Mouse (Mus musculus): ENCODE measurements around the gene Rtn4rl2.
"Not testable (repeated sequence)": the region's sequence is repeated elsewhere in the genome, so short reads cannot be mapped to it uniquely, and the experiment has no call there.

Gene Rtn4rl2

DNA sequence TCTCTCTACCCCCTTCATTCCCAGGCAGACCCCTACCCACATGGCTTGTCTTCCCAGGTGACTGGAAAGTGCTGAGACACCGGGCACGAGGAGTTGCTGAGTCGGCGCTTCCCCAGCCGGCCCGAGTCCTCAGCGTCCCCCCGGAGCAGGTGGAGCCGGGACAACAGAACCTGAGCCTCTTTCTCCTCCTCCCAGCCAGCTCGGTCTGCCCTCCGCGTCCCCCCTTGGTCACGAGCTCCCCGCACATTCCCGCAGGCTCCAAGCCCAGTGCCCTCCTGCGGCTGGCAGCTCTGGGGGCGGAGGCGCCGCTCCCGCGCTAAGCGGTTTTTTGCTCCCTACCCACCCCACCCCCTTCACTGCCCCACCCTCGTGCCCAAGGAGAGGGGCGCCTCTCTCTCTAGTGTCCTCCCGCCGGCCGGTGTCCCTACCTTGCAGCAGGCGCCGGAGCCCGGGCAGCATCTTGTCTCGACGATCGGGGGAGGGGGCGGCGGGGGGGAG, at the start of gene Rtn4rl2:
Rtn4rl2 (minus strand) TSS at position 477 of the 498 bp plus-strand sequence.
- no peak for DNase-seq (ENCODE audit: low read depth in 2 of 2, low spot score in 2 of 2)

DNA sequence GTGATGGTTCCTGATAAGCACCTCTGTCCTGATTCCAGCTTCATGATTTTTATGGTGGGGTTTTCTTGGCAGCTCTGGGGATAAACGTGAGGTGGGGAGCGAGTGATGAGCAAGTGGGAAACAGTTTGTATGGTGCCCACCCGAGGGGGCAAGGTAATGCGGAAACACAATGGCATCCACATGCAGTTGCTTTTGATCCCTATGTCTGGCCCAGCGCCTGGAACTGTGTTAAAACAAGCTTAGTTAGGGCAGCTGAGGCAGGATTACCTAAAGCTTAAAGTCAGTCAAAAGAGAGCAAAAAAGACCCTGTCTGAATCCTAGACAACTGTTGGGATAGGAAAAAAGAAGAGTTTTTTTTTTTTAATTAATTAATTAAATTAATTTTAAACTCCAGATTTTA, 48.6 kb upstream of the Rtn4rl2 start:
- DNase-seq (ENCODE audit: low read depth in 2 of 2, low spot score in 2 of 2), result no peak

DNA sequence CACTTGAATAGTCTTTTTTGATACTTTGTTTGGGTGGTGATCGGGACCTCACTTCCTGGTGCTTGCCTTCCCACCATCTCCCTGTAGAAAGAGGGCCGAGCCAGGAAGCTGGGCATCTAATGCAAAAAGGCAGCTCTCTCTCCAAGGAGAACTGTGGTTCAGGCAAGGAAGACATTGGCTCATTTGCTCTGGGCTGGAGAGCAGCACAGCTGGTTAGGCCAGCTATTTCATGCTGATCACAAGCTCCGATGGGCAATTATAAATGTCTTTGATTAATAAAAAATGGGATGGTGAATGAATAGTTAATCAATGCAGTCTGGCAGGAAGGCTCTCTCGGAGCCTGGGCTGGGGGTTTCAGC, 48.1 kb upstream of the Rtn4rl2 start:
- DNase-seq (ENCODE audit: low read depth in 2 of 2, low spot score in 2 of 2), result no peak

- no peak for DNase-seq (ENCODE audit: low read depth in 2 of 2, low spot score in 2 of 2)
Measured at GRCm38 (mm10) chr2:84933992-84934648, 47.6 kb upstream of the Rtn4rl2 start.

GRCm38 (mm10) chr2:84930186-84930585, 43.7 kb upstream of the Rtn4rl2 start:
- DNase-seq (ENCODE audit: low read depth in 2 of 2, low spot score in 2 of 2), result no peak

DNA sequence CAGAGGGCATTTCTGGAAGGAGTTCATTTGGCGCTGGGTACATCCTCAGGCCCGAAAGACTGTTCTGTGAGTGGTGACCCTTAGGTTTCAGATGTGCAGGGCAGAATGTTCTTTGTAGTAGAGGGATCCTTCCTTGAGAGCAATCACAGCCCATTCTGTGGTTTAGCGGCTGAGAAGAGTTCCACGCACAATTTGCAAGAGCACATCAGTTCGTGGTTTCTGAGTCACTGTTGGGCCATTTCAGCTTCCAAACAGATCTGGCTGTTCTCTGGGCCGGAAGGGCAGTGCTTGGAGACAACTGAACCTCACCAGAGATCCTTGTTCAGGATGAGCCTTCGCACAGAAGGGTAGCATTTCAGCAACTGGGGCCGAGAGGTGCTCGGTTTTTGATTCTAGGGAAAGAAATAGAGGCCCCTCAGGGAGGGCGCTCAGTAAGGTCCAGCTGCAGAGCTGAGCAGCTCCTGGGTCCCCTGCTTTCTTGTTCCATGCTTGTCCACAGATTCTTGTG, 33.1 kb upstream of the Rtn4rl2 start:
- no peak for DNase-seq (ENCODE audit: low read depth in 2 of 2, low spot score in 2 of 2)

GRCm38 (mm10) chr2:84918188-84918587, 31.7 kb upstream of the Rtn4rl2 start:
- no peak for DNase-seq (ENCODE audit: low read depth in 2 of 2, low spot score in 2 of 2)

- no peak for DNase-seq (ENCODE audit: low read depth in 2 of 2, low spot score in 2 of 2)
Measured at GRCm38 (mm10) chr2:84916548-84917320, 30.2 kb upstream of the Rtn4rl2 start.

GRCm38 (mm10) chr2:84915330-84915729, 28.8 kb upstream of the Rtn4rl2 start:
- DNase-seq (ENCODE audit: low read depth in 2 of 2, low spot score in 2 of 2), result no peak

DNA sequence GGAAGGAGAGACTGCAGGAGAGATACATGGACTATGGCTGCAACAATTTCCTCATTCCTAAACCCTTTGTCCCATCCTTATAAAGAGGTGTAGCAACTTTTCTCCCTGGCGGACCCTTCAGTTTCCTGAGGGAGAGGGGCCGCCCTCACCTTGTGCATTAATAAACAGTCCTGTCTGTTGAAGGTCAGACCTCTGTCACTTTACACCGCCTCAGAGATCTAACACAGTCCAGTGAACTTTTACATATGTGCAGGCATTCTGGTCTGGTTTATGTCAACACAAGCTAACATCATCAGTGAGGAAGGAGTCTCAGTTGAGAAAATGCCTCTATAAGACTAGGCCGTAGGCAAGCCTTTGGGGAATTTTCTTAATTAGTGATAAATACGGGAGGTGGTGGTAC, 27.4 kb upstream of the Rtn4rl2 start:
- DNase-seq (ENCODE audit: low read depth in 2 of 2, low spot score in 2 of 2), result no peak

GRCm38 (mm10) chr2:84912722-84913121, 26.2 kb upstream of the Rtn4rl2 start:
- DNase-seq (ENCODE audit: low read depth in 2 of 2, low spot score in 2 of 2), result no peak

GRCm38 (mm10) chr2:84896686-84897085, 10.2 kb upstream of the Rtn4rl2 start:
- DNase-seq (ENCODE audit: low read depth in 2 of 2, low spot score in 2 of 2), result not testable (repeated sequence)

DNA sequence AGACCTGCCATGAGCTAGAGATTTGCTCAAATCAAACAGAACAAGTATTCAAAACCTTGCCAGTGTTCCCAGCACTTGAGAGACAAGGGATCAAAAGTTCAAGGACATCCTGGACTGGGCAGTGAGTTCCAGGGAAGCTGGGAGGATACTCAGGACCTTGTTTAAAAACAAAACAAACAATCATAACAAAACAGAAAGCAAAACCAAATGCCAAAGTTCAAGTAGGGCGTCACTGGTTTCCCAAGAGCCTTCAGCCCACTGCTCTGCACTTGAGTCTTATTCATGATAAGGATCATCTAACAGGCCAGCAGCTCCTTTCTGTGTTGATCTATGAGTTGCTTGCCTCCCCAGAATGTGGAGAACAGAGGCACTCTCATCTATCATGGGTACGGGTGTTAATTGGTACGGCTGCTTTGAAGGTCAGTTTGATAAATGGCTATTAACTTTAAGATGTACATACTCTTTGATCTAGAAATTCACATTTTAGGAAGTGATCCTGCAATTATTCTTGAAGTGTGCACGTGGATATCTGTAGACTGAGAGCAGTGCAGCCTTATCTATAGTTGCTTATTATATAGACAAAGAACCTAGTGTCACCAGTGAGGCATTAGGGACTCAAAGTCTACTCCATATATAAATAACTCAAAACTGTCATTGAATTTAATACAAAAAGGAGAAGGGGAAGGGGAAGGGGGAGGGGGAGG, 9.1 kb upstream of the Rtn4rl2 start:
- no peak for DNase-seq (ENCODE audit: low read depth in 2 of 2, low spot score in 2 of 2)

- no peak for DNase-seq (ENCODE audit: low read depth in 2 of 2, low spot score in 2 of 2)
Measured at GRCm38 (mm10) chr2:84893359-84893758, 6.8 kb upstream of the Rtn4rl2 start.

- DNase-seq (ENCODE audit: low read depth in 2 of 2, low spot score in 2 of 2), result peak; percentile 48 to 64
Measured at GRCm38 (mm10) chr2:84890045-84890340, 3.5 kb upstream of the Rtn4rl2 start.

- DNase-seq (ENCODE audit: low read depth in 2 of 2, low spot score in 2 of 2), result no peak
Measured at GRCm38 (mm10) chr2:84889316-84890044, 3.0 kb upstream of the Rtn4rl2 start.

GRCm38 (mm10) chr2:84888657-84889315, 2.3 kb upstream of the Rtn4rl2 start:
- DNase-seq (ENCODE audit: low read depth in 2 of 2, low spot score in 2 of 2), result peak; percentile 47 to 61

DNA sequence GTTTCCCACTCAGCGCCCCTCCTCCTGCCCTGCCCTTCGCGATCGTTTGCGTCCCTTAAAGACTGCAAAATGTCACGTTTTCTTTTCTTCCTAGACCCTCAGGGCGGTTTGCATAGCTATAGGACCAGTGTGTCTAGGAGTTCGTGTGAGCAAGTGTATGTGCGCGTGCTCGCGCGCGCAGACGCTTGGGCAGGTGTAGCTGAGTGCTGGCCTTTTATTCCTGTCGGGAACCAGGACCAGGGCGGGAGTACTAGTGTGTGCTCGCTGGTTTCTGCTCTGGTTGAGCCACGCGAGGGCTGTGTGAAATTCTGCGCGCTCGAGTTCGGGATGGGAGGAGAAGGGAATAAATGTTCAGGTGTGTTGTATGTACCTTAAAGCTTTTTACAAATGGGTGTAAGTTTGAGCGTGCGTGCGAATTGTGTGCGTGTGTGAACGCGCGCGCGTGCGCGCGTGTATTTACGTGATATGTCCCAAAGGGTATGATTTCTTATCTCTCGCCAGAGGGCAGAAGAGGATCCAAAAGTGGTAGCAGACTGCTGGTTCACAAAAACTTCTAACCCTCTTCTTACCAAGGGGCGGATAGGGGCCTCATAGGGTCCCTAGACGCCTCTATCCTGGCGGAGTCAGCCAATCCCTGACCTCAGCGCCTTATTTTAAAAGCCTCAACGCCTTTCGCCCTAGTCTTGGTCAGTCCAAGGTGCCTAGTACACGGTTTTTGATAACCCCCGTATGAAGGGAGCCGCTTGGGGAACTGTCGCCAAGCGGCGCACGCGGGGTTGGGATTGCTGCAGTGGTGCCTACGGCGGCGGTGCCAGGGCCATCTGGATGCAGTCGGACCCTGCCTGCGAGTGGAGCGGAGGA, 1.1 kb upstream of the Rtn4rl2 start:
- DNase-seq (ENCODE audit: low read depth in 2 of 2, low spot score in 2 of 2), result peak in 1 of 2 experiments; percentile 34

GRCm38 (mm10) chr2:84886821-84887281, 341 bp upstream of the Rtn4rl2 start:
- no peak for DNase-seq (ENCODE audit: low read depth in 2 of 2, low spot score in 2 of 2)
